Mouse (Mus musculus): ENCODE measurements around the gene Gm45015.
"Not testable (repeated sequence)": the region's sequence is repeated elsewhere in the genome, so short reads cannot be mapped to it uniquely, and the experiment has no call there.

Gm45015 gene

DNA sequence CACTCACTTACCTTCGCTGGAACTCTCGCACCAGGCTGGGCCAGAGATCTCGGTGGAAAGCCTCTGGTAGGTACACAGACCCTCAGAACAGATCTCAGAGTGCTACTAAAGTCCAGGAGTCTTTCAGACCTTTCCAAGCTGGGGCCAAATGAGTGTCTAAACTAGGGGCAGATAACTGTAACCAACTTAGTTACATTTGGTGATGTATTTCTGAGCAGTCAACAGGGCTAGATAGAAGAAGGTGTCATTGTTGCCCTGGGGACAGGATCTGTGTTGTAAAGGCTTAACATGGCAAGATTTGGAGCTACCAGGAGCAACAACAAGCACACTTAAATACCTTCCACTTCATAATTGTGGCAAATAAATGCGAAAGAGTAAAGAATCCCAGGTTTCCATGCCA lies at the start of gene Gm45015:
TSS of gene Gm45015 (minus strand) at position 101 of the 400 bp plus-strand sequence.
- DNase-seq, result no peak

GRCm38 (mm10) chrX:73384924-73385323 lies 48.3 kb upstream of the Gm45015 start:
- DNase-seq, result no peak

- no peak for DNase-seq
These were observed 47.8 kb upstream of the Gm45015 start for GRCm38 (mm10) chrX:73384419-73384818.

DNA sequence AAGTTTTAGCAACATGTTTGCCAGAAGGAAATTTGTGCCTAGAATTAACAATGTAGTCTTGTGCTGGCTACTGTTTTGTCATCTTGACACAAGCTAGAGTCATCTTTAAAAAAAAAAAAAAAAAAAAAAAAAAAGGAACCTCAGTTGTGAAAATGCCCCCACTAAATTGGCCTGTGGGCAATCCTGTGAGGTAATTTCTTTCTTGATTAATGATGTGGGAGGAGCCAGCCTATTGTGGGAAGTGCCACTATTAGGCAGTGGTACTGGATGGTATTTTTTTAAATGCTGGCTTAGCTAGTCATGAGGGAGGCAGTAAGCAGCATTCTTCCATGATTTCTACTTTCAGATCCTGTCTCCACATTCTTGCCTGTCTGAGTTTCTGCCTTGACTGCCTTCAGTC lies 26.7 kb upstream of the Gm45015 start:
- DNase-seq, result no peak

GRCm38 (mm10) chrX:73356719-73357118 lies 20.1 kb upstream of the Gm45015 start:
- DNase-seq, result no peak

GRCm38 (mm10) chrX:73356163-73356562 lies 19.5 kb upstream of the Gm45015 start:
- DNase-seq, result no peak

GRCm38 (mm10) chrX:73344346-73344745 lies 7.7 kb upstream of the Gm45015 start:
- no peak for DNase-seq

DNA sequence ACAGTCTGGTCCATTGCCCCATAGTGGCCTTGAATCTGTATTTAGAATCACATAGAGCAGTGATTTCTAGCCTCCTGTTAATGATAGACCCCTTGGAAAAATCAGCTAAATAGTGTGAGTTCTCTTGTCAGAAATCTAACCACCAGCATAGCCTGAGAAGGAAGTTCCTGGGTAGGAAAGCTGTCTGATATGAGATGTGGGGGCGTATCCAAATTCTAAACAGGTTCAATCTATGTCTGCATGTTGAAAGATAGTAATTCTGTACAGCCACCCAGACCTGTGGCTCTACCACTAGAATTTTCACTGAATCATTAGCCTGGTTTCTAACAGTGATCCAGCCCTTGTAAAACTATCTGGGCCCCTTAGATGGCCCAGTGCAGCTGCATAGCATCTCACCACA lies 7.2 kb upstream of the Gm45015 start:
- no peak for DNase-seq

GRCm38 (mm10) chrX:73342941-73343735 lies 6.5 kb upstream of the Gm45015 start:
- DNase-seq, result peak; percentile 32

- peak; percentile 69 for DNase-seq
These were observed 5.8 kb upstream of the Gm45015 start, which contains the start of gene Zfp275 for GRCm38 (mm10) chrX:73342483-73342895. Gene Zfp275, plus strand, starts transcription at chrX:73342621.

- DNase-seq, result no peak
These were observed 5.4 kb upstream of the Gm45015 start for GRCm38 (mm10) chrX:73342068-73342467.

DNA sequence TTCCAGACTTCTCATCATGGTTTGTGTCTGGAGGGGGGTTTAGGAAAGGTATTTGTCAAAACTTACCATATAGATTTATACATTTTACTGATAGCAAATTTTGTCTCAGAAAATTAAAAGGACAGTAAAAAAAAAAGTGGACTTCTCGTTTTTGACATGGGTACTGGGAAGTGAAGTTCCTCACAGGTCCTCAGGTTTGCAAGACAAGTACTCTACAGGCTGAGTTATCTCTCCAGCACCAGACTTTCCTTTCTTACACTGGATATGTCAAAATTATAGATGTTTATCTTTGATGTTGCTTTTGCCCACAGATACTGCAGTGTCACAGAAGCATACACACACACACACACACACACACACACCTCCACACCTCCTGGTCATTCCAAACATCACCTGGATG lies 4.8 kb upstream of the Gm45015 start:
- DNase-seq, result no peak

DNA sequence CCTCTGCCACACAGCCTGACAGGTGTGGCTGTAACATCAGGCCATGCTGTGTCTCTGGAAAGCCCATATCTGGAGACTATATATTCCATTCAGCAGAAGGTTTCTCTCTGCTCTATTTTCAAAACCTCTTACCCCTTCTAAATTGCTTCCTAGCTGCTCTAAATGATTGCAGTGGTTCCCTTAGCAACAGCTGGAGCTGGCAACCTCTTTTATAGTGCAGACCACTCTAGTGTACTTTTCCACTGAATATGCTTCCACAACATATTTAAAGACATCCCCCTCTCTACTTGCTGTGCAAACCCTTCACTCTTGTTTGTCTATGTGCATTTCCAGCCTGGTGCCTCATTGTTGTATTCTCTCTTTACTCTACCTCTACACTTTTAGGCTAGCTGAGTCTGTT lies 3.1 kb downstream of the Gm45015 start:
- no peak for DNase-seq

- no peak for DNase-seq
These were observed 9.4 kb downstream of the Gm45015 start for GRCm38 (mm10) chrX:73327215-73327614.

DNA sequence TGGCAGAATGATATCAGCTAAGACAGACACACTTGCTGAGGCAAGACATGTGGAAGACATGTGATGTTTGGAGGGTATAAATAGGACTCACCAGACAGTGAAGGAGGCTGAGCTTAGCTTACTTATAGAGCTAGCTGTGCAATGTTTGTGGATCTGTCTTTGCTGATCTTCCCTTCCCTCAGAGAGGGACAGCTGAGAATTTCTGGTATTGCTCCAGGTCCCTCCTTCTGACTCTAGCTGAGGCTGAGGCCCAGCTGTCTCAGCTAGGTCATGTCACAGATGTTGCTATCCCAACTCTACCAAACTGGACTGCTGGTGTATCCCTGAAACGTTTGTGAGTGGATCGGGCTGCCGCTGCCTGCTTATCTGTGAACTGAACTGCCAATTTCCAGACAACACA lies 15.6 kb downstream of the Gm45015 start:
- DNase-seq, result no peak

- peak; percentile 31 for DNase-seq
These were observed 24.1 kb downstream of the Gm45015 start for GRCm38 (mm10) chrX:73312522-73312921.

DNA sequence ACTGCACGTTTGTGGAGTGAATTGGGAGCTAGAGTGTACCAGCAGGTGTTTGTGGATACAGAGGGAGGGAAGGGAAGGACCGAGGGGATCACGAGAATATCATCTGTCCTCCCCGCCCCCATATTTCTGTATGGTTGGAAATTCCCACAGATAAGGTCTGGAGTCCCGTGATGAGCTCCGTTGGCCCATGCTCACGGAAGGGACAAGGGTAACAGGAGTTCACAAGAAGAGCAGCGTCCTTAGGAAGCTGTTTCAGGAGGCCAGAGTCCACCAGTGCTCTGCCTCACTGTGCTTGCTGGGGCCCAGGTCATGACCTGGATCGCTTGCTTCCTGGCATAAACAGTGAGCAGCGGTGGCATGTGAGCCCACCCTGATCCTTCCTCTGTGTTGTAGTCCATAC lies 40.9 kb downstream of the Gm45015 start:
- DNase-seq, result not testable (repeated sequence)

- DNase-seq, result not testable (repeated sequence)
These were observed 43.8 kb downstream of the Gm45015 start, which contains the start of the genes Xlr5a and Xlr5c for GRCm38 (mm10) chrX:73292876-73293275. Gene Xlr5a, minus strand, starts transcription at chrX:73292976. Gene Xlr5c, minus strand, starts transcription at chrX:73292976.

Measured in right cerebral cortex, postnatal 4 days (tissue).